14 mouse cellular contexts compared by ENCODE assay signal in genomic region chr3:126916381-126916780, GRCm38 (mm10).
"Had no signal": no experiment of that assay in that cellular context is flagged by ENCODE, and none has a peak within 500 bp of the region (broad histone marks: within the 10 kb centered on the region; RNA-seq: fewer than 3 reads in every experiment).

No protein-coding gene starts in this region.

- ATAC-seq: intestine, postnatal 0 days; liver, postnatal 0 days; lung, postnatal 0 days had no signal

- DNase-seq: kidney, adult 2 months; kidney, postnatal 25 days; layer of hippocampus, postnatal 36 days; liver, postnatal 0 days; lung, embryonic 14.5 days; thymus, adult 18-20 months; thymus, postnatal 36 days had no signal

- H3K27ac ChIP-seq: kidney, postnatal 0 days; left cerebral cortex, adult 2 months; liver, embryonic 14.5 days; macrophage had no signal

- H3K4me3 ChIP-seq: left cerebral cortex, adult 2 months had no signal

- H3K9ac ChIP-seq: liver, embryonic 14.5 days; liver, postnatal 0 days; lung, embryonic 14.5 days had no signal

- H3K4me2 ChIP-seq: liver, embryonic 11.5 days; lung, embryonic 14.5 days had no signal
